Mouse (Mus musculus) hindbrain, embryonic 15.5 days (tissue): ENCODE measurements around the gene Fam169b. TPM values are rescaled to one million over a fixed set of nuclear protein-coding genes. Genes with fewer than 3 reads are reported as not detected.

Experiments
- ATAC-seq: fragments of 200-750 bp; cut with Nextera tagmentation; 2 replicates; pipeline ENCODE4 v1.8.0; 2017; ENCODE audit warnings: low read depth, moderate number of reproducible peaks, moderate TSS enrichment; ENCODE audit not compliant: low FRiP score
- H3K27ac ChIP-seq: fragments of 300-500 bp; sonication (generic); replicated peaks from 2 replicates; pipeline ENCODE4 v1.5.1; 2015; ENCODE audit warnings: mild to moderate bottlenecking, inconsistent platforms
- H3K27me3 ChIP-seq: fragments of 300-500 bp; sonication (generic); 2 replicates; pipeline ENCODE4 v1.6.1; 2015; ENCODE audit warnings: control low read depth, inconsistent platforms
- H3K36me3 ChIP-seq: fragments of 300-500 bp; sonication (generic); 2 replicates; pipeline ENCODE4 v1.6.1; 2015; ENCODE audit warnings: control low read depth, inconsistent platforms
- H3K4me1 ChIP-seq: fragments of 300-500 bp; sonication (generic); replicated peaks from 2 replicates; pipeline ENCODE4 v1.6.1; 2015; ENCODE audit warnings: control low read depth, inconsistent platforms
- H3K4me2 ChIP-seq: fragments of 300-500 bp; sonication (generic); 2 replicates; pipeline ENCODE4 v1.6.1; 2015; ENCODE audit warnings: moderate library complexity, mild to moderate bottlenecking, inconsistent platforms
- H3K4me3 ChIP-seq: fragments of 300-500 bp; sonication (generic); 2 replicates; pipeline ENCODE4 v1.5.1; 2015; ENCODE audit warnings: mild to moderate bottlenecking, inconsistent platforms
- H3K9ac ChIP-seq: fragments of 300-500 bp; sonication (generic); 2 replicates; pipeline ENCODE4 v1.6.1; 2015; ENCODE audit warnings: inconsistent platforms
- H3K9me3 ChIP-seq: fragments of 300-500 bp; sonication (generic); 2 replicates; pipeline ENCODE4 v1.6.1; 2016; ENCODE audit warnings: control low read depth, inconsistent platforms
- WGBS: fragments of 180-500 bp; shearing (Covaris S2); methylation state at CpG from one replicate; pipeline ENCODE4 v1.1.7; 2015; 5-methylcytosine and 5-hydroxymethylcytosine counted together
- polyA plus RNA-seq: library from polyadenylated mRNA; unstranded; fragments of >200 nt; fragmentation: Nextera tagmentation; extraction: Ambion mirVana; gene quantifications from 2 replicates; pipeline ENCODE4 v1.2.1, GENCODE M21; 2015

The Fam169b gene
- 0.12 TPM in 2 replicates for polyA plus RNA-seq

DNA sequence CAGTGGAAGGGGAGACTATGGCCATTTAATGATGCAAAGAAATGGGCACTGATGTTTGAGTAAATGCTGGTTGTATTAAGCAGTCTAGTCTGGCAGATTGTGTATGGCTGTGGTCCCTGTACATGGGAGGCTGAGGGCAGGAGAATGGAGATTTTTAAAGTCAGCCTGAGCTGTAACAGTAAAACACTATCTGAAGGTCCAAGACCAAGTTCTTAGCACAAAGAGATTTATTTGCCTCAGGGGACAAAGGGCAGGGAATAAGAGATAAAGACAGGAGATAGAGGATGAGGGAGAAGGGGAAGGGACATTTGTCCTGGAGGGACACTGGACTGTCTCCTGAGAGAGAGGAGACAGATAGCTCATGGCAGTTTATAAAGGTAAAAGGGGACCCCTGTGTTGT, at the start of gene Fam169b:
Gene Fam169b, plus strand, starts transcription at position 325 of the 400 bp plus-strand sequence.
- H3K27me3 ChIP-seq: peaks cover 9% of the 10 kb centered on the region; the same call in 1 of the 2 replicates

DNA sequence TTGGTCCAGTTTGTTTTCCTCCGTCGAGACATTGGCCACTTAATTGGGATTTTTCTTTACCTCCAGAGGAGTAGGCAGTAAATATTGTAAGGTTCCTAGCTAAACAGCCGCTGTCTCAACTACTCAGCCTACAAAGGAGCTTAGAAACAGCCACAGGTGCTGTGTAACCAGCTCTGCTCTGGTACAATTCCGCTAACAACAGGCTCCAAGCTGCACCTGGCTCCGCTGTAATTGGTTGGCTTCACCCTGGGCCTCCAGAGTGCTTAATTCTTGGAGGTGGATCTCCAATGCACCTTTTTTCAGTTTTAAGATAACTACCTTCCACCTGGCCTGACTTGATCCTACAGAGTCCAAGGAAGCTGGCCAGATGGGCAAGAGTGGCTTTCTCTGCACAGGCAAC, 49.6 kb upstream of the Fam169b start:
- no peaks in the 10 kb centered on the region for H3K27me3 ChIP-seq
- peak overlapping the region; percentile 61; the same call in 1 of the 2 replicates for H3K27ac ChIP-seq
- no peaks in the 10 kb centered on the region for H3K9me3 ChIP-seq
- peaks cover 19% of the 10 kb centered on the region for H3K4me1 ChIP-seq
- peaks cover 18% of the 10 kb centered on the region for H3K36me3 ChIP-seq
- no peak overlapping the region for H3K9ac ChIP-seq
- no peak overlapping the region for H3K4me2 ChIP-seq
- 90% methylated on average over 5 of the region's 5 CpGs for WGBS
- no peak overlapping the region for H3K4me3 ChIP-seq
- no peak for ATAC-seq

More for the DNA sequence above, at the start of gene Fam169b:
- H3K9ac ChIP-seq: no peak within 1 kb of the TSS
- H3K36me3 ChIP-seq: no peaks in the 10 kb centered on the region
- no peak within 1 kb of the TSS for H3K4me2 ChIP-seq
- no peak for ATAC-seq
- no peak within 1 kb of the TSS for H3K4me3 ChIP-seq
- no peaks in the 10 kb centered on the region for H3K9me3 ChIP-seq
- H3K27ac ChIP-seq: no peak within 1 kb of the TSS
- peaks cover 17% of the 10 kb centered on the region for H3K4me1 ChIP-seq

DNA sequence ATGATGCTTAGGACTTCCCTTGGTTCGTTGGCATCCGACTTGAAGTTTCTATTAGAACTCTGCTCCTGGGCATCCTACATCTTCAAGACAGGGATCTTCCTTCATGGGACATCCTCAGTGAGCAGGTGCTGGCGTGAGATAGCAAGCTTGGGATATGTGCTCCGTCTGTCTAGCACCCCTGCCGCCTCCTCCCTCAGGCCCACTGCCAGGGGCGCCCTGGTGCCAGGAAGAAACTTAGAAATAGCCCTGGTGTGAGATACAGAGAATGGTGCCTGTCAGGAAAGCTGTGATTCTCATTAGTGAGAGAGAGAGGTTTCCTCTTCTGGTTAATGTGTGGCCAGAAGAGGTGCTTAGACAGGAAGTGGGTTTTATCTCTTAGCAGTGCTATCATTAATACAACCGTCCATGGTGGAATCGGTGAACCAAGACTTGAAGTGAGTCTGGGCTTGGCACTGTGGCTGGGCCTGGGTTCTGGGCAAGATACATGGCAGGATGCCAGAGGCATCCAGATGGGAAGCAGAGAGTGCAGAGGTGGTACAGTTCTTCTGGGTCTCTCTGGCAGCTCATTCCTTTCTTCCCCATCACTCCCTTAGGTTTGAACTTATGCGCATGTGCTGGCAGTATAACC, 48.1 kb upstream of the Fam169b start:
- no peaks in the 10 kb centered on the region for H3K9me3 ChIP-seq
- no peak overlapping the region for H3K27ac ChIP-seq
- ATAC-seq: no peak
- WGBS: 79% methylated on average over 9 of the region's 9 CpGs
- no peak overlapping the region for H3K4me3 ChIP-seq
- H3K4me2 ChIP-seq: no peak overlapping the region
- H3K9ac ChIP-seq: no peak overlapping the region
- peaks cover 19% of the 10 kb centered on the region for H3K4me1 ChIP-seq
- H3K27me3 ChIP-seq: no peaks in the 10 kb centered on the region
- H3K36me3 ChIP-seq: peaks cover 13% of the 10 kb centered on the region; the same call in 1 of the 2 replicates

DNA sequence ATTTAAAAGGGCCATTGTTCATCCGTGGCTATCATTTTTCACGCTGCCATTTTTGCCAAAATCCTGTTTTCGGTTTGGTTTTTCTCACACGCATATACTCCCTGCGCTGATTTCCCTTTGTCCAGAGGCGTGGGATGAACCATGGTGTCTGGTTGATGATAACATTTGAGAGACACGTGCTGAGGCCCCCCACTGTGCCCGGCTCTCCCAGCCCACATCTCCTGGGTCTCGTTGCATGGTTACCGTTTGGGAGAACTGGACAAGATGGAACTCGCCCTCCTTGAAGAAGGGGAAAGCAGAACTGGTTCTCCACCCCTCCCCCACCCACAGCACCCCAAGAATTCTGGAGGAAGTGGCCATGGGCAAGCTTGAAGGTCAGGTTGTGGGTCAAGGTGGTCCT, 46.6 kb upstream of the Fam169b start:
- no peak for ATAC-seq
- peaks cover 13% of the 10 kb centered on the region; the same call in 1 of the 2 replicates for H3K36me3 ChIP-seq
- H3K4me3 ChIP-seq: no peak overlapping the region
- H3K27me3 ChIP-seq: no peaks in the 10 kb centered on the region
- WGBS: 72% methylated on average over 11 of the region's 11 CpGs
- H3K4me1 ChIP-seq: peaks cover 19% of the 10 kb centered on the region
- H3K4me2 ChIP-seq: no peak overlapping the region
- no peak overlapping the region for H3K27ac ChIP-seq
- H3K9me3 ChIP-seq: no peaks in the 10 kb centered on the region
- H3K9ac ChIP-seq: no peak overlapping the region

DNA sequence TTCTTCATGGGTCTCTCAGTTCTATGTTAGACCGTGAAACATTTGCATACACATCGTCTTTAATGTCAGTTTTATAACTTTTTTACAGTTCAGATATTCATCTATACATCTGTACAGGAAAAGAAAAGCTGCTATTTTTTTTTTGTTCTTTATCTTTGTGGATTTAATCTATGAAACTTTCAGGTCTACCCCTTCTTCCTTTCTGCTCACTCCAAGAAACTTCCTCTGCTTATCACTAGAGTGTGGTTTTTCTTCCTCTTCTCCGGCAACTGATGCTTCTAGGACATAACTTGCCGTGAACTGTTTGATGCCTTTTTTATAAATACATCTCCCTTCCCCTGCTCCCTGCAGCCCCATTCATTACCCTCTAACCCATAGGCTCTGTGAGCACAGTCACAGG, 46.0 kb upstream of the Fam169b start:
- peaks cover 14% of the 10 kb centered on the region for H3K4me1 ChIP-seq
- peaks cover 13% of the 10 kb centered on the region; the same call in 1 of the 2 replicates for H3K36me3 ChIP-seq
- H3K9me3 ChIP-seq: no peaks in the 10 kb centered on the region
- no peak for ATAC-seq
- H3K4me3 ChIP-seq: no peak overlapping the region
- no peak overlapping the region for H3K4me2 ChIP-seq
- WGBS: 82% methylated on average over 4 of the region's 4 CpGs
- H3K9ac ChIP-seq: no peak overlapping the region
- no peaks in the 10 kb centered on the region for H3K27me3 ChIP-seq
- H3K27ac ChIP-seq: no peak overlapping the region

DNA sequence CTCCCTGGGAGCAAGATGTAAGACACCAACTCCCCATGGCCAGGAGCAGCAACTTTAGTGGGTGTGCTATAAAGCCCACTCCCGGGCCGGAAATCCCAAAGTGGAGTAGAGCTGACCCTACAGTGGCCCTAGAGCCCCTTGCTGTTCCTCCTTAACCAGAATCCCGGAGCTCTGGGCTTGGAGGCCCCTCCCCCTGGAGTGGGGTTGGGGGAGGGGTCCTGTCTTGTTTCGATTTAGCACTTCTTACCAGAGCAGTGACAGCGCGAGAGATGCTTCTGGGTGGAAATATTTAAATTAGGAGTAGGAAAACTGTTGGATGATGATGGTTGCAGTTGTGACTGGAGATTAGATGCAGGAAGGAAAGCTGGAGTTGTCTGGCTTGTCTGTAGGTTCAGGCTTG, 45.1 kb upstream of the Fam169b start:
- Histone ChIP-seq H3K4me1 (peaks cover 6% of the 10 kb centered on the region), H3K27me3 (no peaks in the 10 kb centered on the region), H3K9ac (no peak overlapping the region), H3K9me3 (no peaks in the 10 kb centered on the region), H3K27ac (no peak overlapping the region), H3K36me3 (peaks cover 13% of the 10 kb centered on the region; the same call in 1 of the 2 replicates), H3K4me3 (no peak overlapping the region), H3K4me2 (no peak overlapping the region)
- ATAC-seq: no peak
- 42% methylated on average over 6 of the region's 6 CpGs for WGBS

DNA sequence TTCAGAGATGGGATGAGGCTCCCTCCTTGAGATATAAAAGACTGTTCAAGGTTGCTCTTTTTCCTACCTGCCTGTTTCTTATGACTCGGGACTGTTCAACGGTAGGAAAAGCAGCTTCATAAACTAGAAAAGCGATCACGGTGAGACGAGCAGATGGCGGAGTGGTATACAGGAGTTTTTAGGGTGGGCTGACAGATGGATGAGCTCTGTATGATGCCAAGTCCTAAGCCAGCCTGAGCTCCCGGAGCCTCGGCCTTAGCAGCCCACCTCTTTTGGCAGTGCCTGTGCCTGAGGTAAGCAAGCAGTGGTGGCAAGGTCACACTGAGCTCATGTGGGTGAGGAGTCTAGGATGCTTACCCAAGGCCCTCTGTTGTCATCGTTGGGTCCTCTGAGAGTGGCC, 42.8 kb upstream of the Fam169b start:
- no peak overlapping the region for H3K4me3 ChIP-seq
- peaks cover 12% of the 10 kb centered on the region for H3K4me1 ChIP-seq
- H3K36me3 ChIP-seq: 0 out of 2 replicates have a peak, but pooled peaks cover 6% of the 10 kb centered on the region
- H3K9ac ChIP-seq: no peak overlapping the region
- H3K27ac ChIP-seq: peak overlapping the region; percentile 45
- H3K4me2 ChIP-seq: no peak overlapping the region
- WGBS: 76% methylated on average over 9 of the region's 9 CpGs
- no peak for ATAC-seq
- no peaks in the 10 kb centered on the region for H3K9me3 ChIP-seq
- H3K27me3 ChIP-seq: no peaks in the 10 kb centered on the region

DNA sequence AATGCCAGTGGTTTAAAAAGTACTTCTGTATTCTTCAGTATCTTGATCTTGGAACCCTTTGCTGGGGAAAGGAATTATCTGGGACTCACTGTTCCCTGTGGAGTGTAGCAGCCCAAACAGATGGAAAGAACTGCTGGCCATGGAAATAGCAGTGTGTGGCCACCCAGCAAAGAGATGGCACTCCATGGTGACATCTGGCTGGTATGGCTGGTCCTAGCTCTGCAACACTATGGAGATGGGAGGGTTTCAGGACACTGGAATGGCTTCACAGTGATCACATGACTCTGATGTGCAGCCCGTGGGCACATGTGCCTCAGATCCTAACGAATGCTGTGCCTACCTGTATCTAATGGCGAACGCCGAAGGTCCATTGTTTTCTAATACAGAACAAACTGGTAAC, 41.1 kb upstream of the Fam169b start:
- no peaks in the 10 kb centered on the region for H3K9me3 ChIP-seq
- no peak for ATAC-seq
- H3K4me2 ChIP-seq: no peak overlapping the region
- H3K9ac ChIP-seq: no peak overlapping the region
- no peak overlapping the region for H3K27ac ChIP-seq
- WGBS: 83% methylated on average over 5 of the region's 5 CpGs
- H3K36me3 ChIP-seq: no peaks in the 10 kb centered on the region
- H3K27me3 ChIP-seq: no peaks in the 10 kb centered on the region
- no peak overlapping the region for H3K4me3 ChIP-seq
- H3K4me1 ChIP-seq: peaks cover 12% of the 10 kb centered on the region

DNA sequence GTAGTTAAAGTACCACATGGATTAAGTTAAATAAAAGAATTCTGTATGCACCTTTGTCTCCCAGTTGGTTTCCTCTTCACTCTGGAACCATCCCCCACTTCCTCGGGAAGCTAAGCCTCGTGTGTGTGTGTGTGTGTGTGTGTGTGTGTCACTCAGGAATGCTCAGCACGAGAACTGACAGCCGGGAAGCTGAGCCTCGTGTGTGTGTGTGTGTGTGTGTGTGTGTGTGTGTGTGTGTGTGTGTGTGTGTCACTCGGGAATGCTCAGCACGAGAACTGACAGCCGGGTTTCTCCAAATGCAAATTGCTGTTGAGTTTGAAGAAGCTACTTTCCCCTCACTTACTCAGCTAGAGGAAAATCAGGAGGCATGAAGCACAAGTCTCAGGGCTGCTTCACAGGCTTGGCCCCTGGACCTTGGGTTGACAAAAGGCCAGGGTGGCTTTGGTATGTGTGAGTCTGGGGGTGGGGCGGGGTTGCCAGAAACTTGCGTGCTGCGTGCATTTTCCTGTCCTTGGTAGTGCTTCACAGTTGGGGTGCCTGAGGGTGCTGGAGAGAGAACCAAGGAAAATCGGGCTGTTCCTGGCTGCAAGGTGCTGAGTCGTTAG, 39.9 kb upstream of the Fam169b start:
- Histone ChIP-seq H3K27me3 (no peaks in the 10 kb centered on the region), H3K36me3 (no peaks in the 10 kb centered on the region), H3K4me3 (no peak overlapping the region), H3K9me3 (no peaks in the 10 kb centered on the region), H3K9ac (no peak overlapping the region), H3K4me1 (peaks cover 8% of the 10 kb centered on the region), H3K4me2 (no peak overlapping the region), H3K27ac (no peak overlapping the region)
- ATAC-seq: no peak
- 27% methylated on average over 13 of the region's 13 CpGs for WGBS

DNA sequence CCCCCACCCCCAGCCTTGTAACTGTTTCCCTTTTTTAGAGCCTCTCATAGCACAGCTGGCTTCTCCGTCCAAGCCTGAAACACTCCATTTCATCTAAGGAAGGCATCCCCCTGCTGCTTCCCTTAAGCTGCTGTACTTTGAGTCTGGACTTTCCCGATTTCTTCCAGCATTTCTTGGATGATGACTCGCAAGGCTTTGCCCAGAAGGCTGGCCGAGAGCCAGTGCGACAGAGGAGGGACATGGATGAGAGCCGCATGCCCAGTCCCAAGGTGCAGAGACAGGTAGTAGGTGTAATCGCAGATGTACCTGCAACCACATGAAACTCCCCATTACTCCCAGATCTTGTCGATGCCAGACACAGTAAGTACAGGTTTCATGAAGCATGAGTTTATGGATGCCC, 36.8 kb upstream of the Fam169b start:
- Histone ChIP-seq H3K4me1 (peaks cover 8% of the 10 kb centered on the region), H3K36me3 (no peaks in the 10 kb centered on the region), H3K9ac (no peak overlapping the region), H3K27me3 (no peaks in the 10 kb centered on the region), H3K9me3 (no peaks in the 10 kb centered on the region), H3K27ac (no peak overlapping the region), H3K4me2 (no peak overlapping the region), H3K4me3 (no peak overlapping the region)
- 82% methylated on average over 8 of the region's 8 CpGs for WGBS
- no peak for ATAC-seq

DNA sequence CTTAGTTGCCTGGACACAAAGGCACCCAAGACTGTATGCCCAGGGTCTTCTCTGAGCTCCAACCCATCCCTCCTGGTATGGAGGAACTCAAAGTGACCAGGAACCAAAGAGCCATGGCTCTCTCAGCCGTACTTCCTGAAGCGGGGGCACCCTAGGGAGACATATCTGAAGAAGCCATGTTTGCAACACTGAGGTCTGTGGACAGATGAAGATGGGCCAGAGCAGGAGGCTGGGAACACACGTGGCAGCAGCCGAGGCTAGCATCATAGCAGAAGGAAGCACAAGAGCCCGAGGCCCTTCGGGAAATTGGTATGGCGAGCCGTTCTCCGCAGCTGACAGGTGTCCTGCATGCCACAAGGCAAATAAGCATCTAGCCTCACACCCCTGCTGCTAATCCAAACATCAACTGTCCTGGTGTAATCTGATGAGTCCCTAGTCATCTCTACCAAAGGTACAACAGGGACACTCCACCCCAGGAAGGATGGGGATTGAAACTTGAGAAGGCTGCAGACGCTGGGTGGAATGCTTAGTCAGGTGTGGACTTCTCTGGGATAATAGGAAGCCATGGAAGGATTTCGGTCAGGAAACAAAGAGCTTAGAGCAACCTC, 34.3 kb upstream of the Fam169b start:
- H3K9ac ChIP-seq: no peak overlapping the region
- no peak overlapping the region for H3K4me3 ChIP-seq
- ATAC-seq: no peak
- H3K27ac ChIP-seq: no peak overlapping the region
- H3K27me3 ChIP-seq: no peaks in the 10 kb centered on the region
- H3K4me2 ChIP-seq: no peak overlapping the region
- 65% methylated on average over 11 of the region's 11 CpGs for WGBS
- H3K36me3 ChIP-seq: no peaks in the 10 kb centered on the region
- peaks cover under 1% of the 10 kb centered on the region; the same call in 1 of the 2 replicates for H3K4me1 ChIP-seq
- no peaks in the 10 kb centered on the region for H3K9me3 ChIP-seq

DNA sequence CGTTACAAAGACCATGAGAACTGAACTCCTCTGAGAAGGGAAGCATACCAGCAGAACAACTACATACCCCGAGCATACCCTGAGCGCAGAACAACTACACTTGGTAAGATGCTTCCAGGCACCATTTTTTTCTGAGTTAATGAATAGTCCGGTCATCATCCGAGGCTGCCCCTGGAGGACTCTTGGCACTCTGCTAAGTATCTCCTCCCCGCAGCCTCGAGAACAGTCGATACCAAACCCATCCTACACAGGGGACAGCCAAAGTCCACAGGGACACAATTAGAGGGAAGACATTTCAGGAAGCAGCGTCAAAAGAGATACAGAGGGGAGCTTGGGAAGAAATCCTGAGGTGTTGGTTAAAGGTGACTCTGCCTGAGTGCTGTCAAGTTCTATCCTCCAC, 32.4 kb upstream of the Fam169b start:
- no peak overlapping the region for H3K4me3 ChIP-seq
- H3K4me1 ChIP-seq: no peaks in the 10 kb centered on the region
- no peaks in the 10 kb centered on the region for H3K27me3 ChIP-seq
- H3K4me2 ChIP-seq: no peak overlapping the region
- H3K9me3 ChIP-seq: no peaks in the 10 kb centered on the region
- no peak overlapping the region for H3K27ac ChIP-seq
- peak; percentile 23; the same call in 1 of the 2 replicates for ATAC-seq
- 77% methylated on average over 9 of the region's 9 CpGs for WGBS
- H3K36me3 ChIP-seq: no peaks in the 10 kb centered on the region
- H3K9ac ChIP-seq: no peak overlapping the region
